ENCODE assay signal across 34 mouse cellular contexts in the genomic region with DNA sequence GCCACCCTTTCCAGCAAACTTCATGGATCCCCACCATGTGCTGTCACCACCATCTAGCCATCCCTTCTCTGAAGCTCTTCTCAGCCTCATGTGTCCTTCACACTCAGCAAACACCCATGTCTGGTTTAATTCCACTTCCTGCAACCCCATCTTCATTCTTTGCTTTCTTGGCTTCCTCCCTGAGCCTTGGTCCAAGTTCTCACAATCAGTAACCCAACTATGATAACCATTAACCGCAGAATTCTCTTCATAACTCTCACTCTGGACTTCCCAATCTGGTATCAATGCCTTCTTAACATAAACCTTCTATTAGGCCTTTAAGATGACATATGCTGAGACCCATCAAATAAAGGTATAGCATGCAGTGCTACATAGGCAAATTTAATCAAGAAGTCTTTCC.
"Had no signal": no experiment of that assay in that cellular context is flagged by ENCODE, and none has a peak within 500 bp of the region (broad histone marks: within the 10 kb centered on the region; RNA-seq: fewer than 3 reads in every experiment).

No protein-coding gene starts in this region.

- H3K4me3 ChIP-seq: heart, adult 2 months; heart, embryonic 10.5 days; heart, embryonic 12.5 days; heart, embryonic 13.5 days; heart, embryonic 15.5 days; hindbrain, embryonic 10.5 days; hindbrain, embryonic 12.5 days; hindbrain, embryonic 13.5 days; hindbrain, embryonic 15.5 days; intestine, embryonic 15.5 days; kidney, embryonic 15.5 days; layer of hippocampus, adult 2 months had no signal

- H3K9ac ChIP-seq: heart, embryonic 12.5 days; heart, embryonic 13.5 days; heart, embryonic 15.5 days; hindbrain, embryonic 12.5 days; hindbrain, embryonic 13.5 days; hindbrain, embryonic 14.5 days; hindbrain, embryonic 15.5 days; intestine, embryonic 15.5 days; kidney, embryonic 15.5 days had no signal

- H3K4me1 ChIP-seq: hindbrain, embryonic 15.5 days; intestine, embryonic 15.5 days had no signal

- DNase-seq: heart, adult 18-20 months; heart, adult 2 months; heart, postnatal 10 days; heart, postnatal 14 days; heart, postnatal 36 days; heart, postnatal 4 days; kidney, adult 11 months; kidney, adult 18-20 months; kidney, adult 8-10 months; kidney, postnatal 10 days; kidney, postnatal 25 days; kidney, postnatal 36 days; kidney, postnatal 4 days; layer of hippocampus, adult 9-11 months; layer of hippocampus, postnatal 36 days had no signal

- H3K27ac ChIP-seq: heart, adult 2 months; heart, embryonic 10.5 days; heart, embryonic 13.5 days; heart, embryonic 15.5 days; hindbrain, embryonic 10.5 days; hindbrain, embryonic 12.5 days; hindbrain, embryonic 13.5 days; hindbrain, embryonic 14.5 days; hindbrain, embryonic 15.5 days; hindbrain, postnatal 0 days; intestine, embryonic 15.5 days; kidney, embryonic 15.5 days; kidney, postnatal 0 days; layer of hippocampus, adult 2 months had no signal

- H3K4me2 ChIP-seq: heart, embryonic 11.5 days; heart, embryonic 12.5 days; heart, embryonic 13.5 days; heart, embryonic 15.5 days; hindbrain, embryonic 12.5 days; hindbrain, embryonic 13.5 days; hindbrain, embryonic 14.5 days; hindbrain, embryonic 15.5 days; intestine, embryonic 15.5 days; kidney, embryonic 15.5 days had no signal

- H3K27me3 ChIP-seq: heart, embryonic 12.5 days; heart, embryonic 13.5 days; heart, embryonic 15.5 days; hindbrain, embryonic 12.5 days; hindbrain, embryonic 13.5 days; hindbrain, embryonic 15.5 days; intestine, embryonic 15.5 days; kidney, embryonic 15.5 days had no signal

- H3K36me3 ChIP-seq: heart, embryonic 10.5 days; heart, embryonic 12.5 days; heart, embryonic 13.5 days; heart, embryonic 15.5 days; hindbrain, embryonic 10.5 days; hindbrain, embryonic 12.5 days; hindbrain, embryonic 13.5 days; hindbrain, embryonic 15.5 days; intestine, embryonic 15.5 days; kidney, embryonic 15.5 days had no signal

- H3K9me3 ChIP-seq: heart, embryonic 10.5 days; heart, embryonic 12.5 days; heart, embryonic 15.5 days; hindbrain, embryonic 10.5 days; hindbrain, embryonic 12.5 days; hindbrain, embryonic 13.5 days; hindbrain, embryonic 15.5 days; intestine, embryonic 15.5 days; kidney, embryonic 15.5 days had no signal

- ATAC-seq: hindbrain, embryonic 16.5 days; hindbrain, postnatal 0 days; inflammation-experienced regulatory T-cells, adult 6 months; intestine, embryonic 15.5 days; intestine, embryonic 16.5 days; intestine, postnatal 0 days had no signal
